Mouse (Mus musculus) olfactory bulb, adult 2 months (tissue): ENCODE results near the gene Dcaf17. TPM values are rescaled to one million over a fixed set of nuclear protein-coding genes. Genes with fewer than 3 reads are reported as not detected.

ENCODE experiments used
- H3K27ac ChIP-seq: fragments of 200-500 bp; 2 replicates; pipeline ENCODE4 v1.5.1; 2012; ENCODE audit warnings: low read depth, low read length; ENCODE audit not compliant: insufficient read depth
- H3K4me1 ChIP-seq: fragments of 200-500 bp; 2 replicates; pipeline ENCODE4 v1.6.1; 2012; ENCODE audit warnings: low read length; ENCODE audit not compliant: control insufficient read depth, insufficient read depth
- H3K4me3 ChIP-seq: fragments of 200-500 bp; 2 replicates; pipeline ENCODE4 v1.5.1; 2012; ENCODE audit warnings: mild to moderate bottlenecking, low read depth, low read length, moderate library complexity; ENCODE audit not compliant: insufficient read depth
- CTCF ChIP-seq: fragments of 200-500 bp; IDR thresholded peaks from 2 replicates; pipeline ENCODE4 v1.5.1; 2012; ENCODE audit warnings: low read depth, mild to moderate bottlenecking, low read length, moderate library complexity; ENCODE audit not compliant: insufficient read depth
- POLR2A ChIP-seq: fragments of 200-500 bp; IDR thresholded peaks from 2 replicates; pipeline ENCODE4 v1.6.1; 2012; ENCODE audit warnings: mild to moderate bottlenecking, low read depth, low read length, moderate library complexity; ENCODE audit not compliant: insufficient read depth
- WGBS: fragments of 180-500 bp; shearing (Covaris S2); methylation state at CpG from one replicate; pipeline ENCODE4 v1.1.7; 2018; 5-methylcytosine and 5-hydroxymethylcytosine counted together
- polyA plus RNA-seq: library from polyadenylated mRNA; stranded (reverse); fragments of >200 nt; gene quantifications from 2 replicates; pipeline ENCODE4 v1.2.4, GENCODE M21; 2012; ENCODE audit warnings: low replicate concordance; ENCODE audit not compliant: missing spikeins, insufficient read depth, insufficient read length

Gene Dcaf17
- polyA plus RNA-seq, 1 experiment, result not detected

- TF ChIP-seq CTCF (no peak), POLR2A (no peak)
- 41% methylated on average over 12 of the region's 12 CpGs for WGBS
- Histone ChIP-seq H3K4me3 (no peak overlapping the region), H3K27ac (no peak overlapping the region), H3K4me1 (peaks cover 9% of the 10 kb centered on the region)
Observed at GRCm38 (mm10) chr2:71025576-71026315, 29.4 kb upstream of the Dcaf17 start.

DNA sequence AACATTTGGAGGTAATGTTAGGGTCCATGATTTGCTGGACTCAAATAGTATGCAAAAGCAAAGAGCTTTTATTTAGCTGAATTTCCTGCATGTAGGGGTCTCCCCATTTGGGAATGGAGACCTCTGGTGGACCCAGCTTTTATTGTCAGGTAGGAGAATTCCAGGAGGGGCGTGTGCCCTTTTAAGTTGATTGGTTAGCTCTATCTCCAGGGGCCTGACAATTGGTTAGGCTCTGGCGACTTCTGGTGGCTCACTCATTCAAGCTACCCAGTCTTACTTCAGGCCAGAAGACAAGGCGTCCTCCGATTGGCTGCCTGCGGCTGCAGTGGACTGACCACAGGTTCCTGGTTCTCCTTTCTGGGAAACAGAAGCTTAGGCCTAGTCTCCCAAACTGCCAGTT is 28.3 kb upstream of the Dcaf17 start:
- TF ChIP-seq POLR2A (no peak), CTCF (no peak)
- Histone ChIP-seq H3K4me3 (no peak overlapping the region), H3K27ac (no peak overlapping the region), H3K4me1 (peaks cover 5% of the 10 kb centered on the region)
- WGBS, result 78% methylated on average over 5 of the region's 5 CpGs

- Histone ChIP-seq H3K27ac (no peak overlapping the region), H3K4me3 (no peak overlapping the region), H3K4me1 (peaks cover 7% of the 10 kb centered on the region)
- TF ChIP-seq POLR2A (no peak), CTCF (no peak)
- 98% methylated on average over 9 of the region's 9 CpGs for WGBS
Observed at GRCm38 (mm10) chr2:71027631-71028030, 27.5 kb upstream of the Dcaf17 start.

DNA sequence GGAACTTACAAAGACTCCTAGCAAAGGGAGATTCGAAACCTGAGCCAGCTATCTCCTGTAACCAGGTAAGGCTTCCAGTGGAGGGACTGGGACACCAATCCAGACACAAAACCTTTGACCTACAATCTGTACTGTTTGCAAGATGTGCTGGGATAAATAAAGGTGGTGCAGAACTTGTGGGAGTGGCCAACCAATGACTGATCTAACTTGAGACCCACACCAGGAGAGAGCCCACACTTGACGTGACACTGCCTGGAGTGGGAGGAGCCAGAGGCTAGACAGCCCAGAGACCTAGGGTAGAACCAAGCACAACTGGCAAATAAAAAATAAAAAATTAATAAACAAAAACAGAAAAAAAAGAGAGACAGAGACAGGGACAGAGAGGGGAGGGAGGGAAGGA is 24.5 kb upstream of the Dcaf17 start:
- WGBS, result 97% methylated on average over 2 of the region's 2 CpGs
- no peak overlapping the region for H3K27ac ChIP-seq
- H3K4me1 ChIP-seq, result peaks cover 9% of the 10 kb centered on the region
- TF ChIP-seq CTCF, result no peak
- TF ChIP-seq POLR2A, result no peak
- no peak overlapping the region for H3K4me3 ChIP-seq

- WGBS, result 65% methylated on average over 18 of the region's 18 CpGs
- Histone ChIP-seq H3K4me3 (no peak overlapping the region), H3K4me1 (peaks cover 6% of the 10 kb centered on the region), H3K27ac (no peak overlapping the region)
- TF ChIP-seq POLR2A (no peak), CTCF (no peak)
Observed at GRCm38 (mm10) chr2:71031973-71032794, 22.9 kb upstream of the Dcaf17 start.

- WGBS, result 93% methylated on average over 4 of the region's 4 CpGs
- TF ChIP-seq CTCF (no peak), POLR2A (no peak)
- Histone ChIP-seq H3K27ac (no peak overlapping the region), H3K4me3 (no peak overlapping the region), H3K4me1 (peaks cover 6% of the 10 kb centered on the region)
Observed at GRCm38 (mm10) chr2:71033014-71033413, 22.1 kb upstream of the Dcaf17 start.

DNA sequence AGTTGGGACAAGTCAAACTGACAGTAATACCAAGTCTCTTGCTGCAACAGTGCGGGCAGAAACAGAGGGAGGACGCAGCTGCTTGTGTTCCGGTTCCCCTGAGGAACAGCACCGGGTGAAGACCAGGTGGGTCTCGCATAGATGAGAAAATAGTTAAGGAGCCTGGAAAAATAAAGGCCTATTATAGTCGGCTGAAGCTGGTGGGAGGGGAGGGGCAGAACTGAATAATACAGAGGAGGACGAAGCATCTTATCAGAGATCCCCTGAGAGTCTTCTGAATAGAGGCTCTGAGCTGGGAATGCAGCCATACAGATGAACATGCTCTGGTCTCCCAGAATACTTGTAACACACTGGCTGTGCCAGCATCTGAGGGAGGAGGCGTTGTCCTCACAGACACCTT is 21.1 kb upstream of the Dcaf17 start:
- Histone ChIP-seq H3K4me1 (peaks cover 6% of the 10 kb centered on the region), H3K27ac (peak overlapping the region; percentile 55; the same call in 1 of the 2 replicates), H3K4me3 (no peak overlapping the region)
- WGBS, result 33% methylated on average over 8 of the region's 8 CpGs
- TF ChIP-seq POLR2A (no peak), CTCF (no peak)

DNA sequence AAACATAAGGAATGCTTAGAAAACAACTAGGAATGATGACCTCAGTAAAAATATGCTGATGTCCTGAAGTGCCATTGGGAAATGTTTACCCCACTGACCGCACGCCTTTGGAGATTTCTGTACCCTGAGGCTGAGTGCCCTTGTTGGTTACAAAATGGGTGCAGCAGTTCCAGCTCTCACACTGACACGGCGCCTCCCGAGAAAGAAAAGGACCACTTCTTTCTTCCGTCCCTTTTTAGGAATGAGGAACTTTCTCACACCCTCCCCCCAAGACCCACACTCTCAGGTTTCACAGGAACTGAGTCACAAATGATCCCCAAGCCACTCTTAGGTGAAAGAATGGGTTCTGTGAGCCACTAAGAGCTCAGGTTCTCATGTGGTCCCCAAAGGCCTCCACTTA is 17.7 kb upstream of the Dcaf17 start:
- H3K4me3 ChIP-seq, result no peak overlapping the region
- no peak overlapping the region for H3K27ac ChIP-seq
- H3K4me1 ChIP-seq, result peaks cover 10% of the 10 kb centered on the region
- WGBS, result 90% methylated on average over 6 of the region's 6 CpGs
- TF ChIP-seq CTCF (no peak), POLR2A (no peak)

GRCm38 (mm10) chr2:71039522-71040121 is 15.5 kb upstream of the Dcaf17 start:
- Histone ChIP-seq H3K4me3 (peak overlapping the region; percentile 26; the same call in 1 of the 2 replicates), H3K4me1 (peaks cover 3% of the 10 kb centered on the region), H3K27ac (peak overlapping the region; percentile 63; the same call in 1 of the 2 replicates)
- no peak for TF ChIP-seq POLR2A
- TF ChIP-seq CTCF, result peak; percentile 74
- 30% methylated on average over 11 of the region's 11 CpGs for WGBS
